Mouse (Mus musculus): Measurements from ENCODE around the gene Vpreb1. TPM values are rescaled to one million over a fixed set of nuclear protein-coding genes. Genes with fewer than 3 reads are reported as not detected.
"Not testable (repeated sequence)": the region's sequence is repeated elsewhere in the genome, so short reads cannot be mapped to it uniquely, and the experiment has no call there.

Gene Vpreb1
- total RNA-seq, 2 experiments from 2014 or later = 0.41 TPM; not detected in 1

DNA sequence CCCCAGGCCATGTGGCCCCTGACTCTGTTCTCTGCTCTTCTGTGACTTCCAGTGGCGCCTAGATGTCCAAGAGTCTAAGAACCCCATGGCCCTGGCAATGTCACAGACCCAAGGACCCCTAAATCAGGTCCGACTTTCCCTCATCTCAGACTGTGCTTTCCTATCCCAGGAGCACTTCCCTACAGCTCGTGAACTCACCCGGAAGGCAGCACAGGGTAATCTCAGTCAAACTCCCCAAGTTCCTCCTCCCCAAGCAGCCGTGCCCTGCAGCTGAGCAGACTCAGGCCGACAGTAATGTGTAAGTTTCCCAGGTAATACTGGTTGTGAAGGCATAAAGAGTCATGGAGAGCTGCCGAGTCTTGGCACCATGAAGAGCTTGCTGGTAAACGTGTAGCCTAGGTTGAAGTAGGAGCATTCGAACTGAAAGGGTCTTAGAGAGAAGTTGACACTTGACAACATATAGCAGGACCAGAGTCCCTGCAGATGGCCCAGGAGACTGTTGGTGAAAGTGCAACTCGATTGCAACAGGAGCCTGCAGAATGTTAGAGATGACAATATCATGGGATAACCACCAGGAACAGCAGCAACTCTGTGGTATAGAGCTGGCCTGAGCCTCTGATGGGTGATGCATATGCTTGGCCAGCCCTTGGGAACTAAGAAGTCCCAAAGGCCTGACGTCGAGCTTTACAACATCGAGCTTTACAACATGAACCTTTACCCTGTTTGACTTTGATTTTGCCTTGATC, 13.7 kb downstream of the Vpreb1 start:
- intact Hi-C loops (cut with DNase I) = no loop called here

DNA sequence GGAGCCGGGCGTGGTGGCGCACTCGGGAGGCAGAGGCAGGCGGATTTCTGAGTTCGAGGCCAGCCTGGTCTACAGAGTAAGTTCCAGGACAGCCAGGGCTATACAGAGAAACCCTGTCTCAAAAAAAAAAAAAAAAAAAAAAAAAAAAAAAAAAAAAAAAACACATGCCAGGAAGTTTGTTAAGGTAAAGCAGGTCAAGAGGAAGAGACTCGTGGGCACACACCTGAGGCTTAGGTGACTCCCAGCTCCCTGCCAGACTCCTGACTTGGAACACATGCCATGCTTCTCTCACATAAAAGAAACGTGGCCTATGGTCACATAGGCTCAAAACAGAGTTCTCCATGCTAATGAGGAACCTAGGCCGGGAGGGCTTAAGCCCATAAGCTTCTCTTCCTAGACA, 14.6 kb downstream of the Vpreb1 start:
- intact Hi-C loops (cut with DNase I) = not testable (repeated sequence)

More for the DNA sequence above, 13.7 kb downstream of the Vpreb1 start:
- no peak for DNase-seq

DNA sequence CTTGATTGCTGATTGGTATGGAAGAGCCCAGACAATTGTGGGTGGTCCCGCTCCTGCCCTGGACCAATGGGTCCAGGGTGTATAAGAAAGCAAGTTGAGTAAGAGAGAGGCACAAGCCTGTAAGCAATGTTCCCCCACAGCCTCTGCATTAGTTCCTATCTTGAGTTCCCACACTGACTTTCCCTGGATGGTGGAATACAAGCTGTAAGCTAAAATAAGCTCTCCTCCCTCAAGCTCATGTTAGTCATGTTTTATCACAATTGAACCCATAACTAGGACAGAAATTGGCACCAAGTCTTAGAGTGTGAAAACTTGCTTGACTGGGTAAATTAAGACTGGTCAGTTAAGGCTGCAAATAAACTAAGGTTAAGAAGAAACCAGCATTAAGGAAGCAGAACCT, 15.1 kb downstream of the Vpreb1 start:
- DNase-seq = no peak
- intact Hi-C loops (cut with DNase I) = loop anchor here (2.0 kb wide), 1 partner anchor 57 kb away; no protein-coding TSS in a partner anchor

More for the DNA sequence above, 14.6 kb downstream of the Vpreb1 start:
- not testable (repeated sequence) for DNase-seq

DNA sequence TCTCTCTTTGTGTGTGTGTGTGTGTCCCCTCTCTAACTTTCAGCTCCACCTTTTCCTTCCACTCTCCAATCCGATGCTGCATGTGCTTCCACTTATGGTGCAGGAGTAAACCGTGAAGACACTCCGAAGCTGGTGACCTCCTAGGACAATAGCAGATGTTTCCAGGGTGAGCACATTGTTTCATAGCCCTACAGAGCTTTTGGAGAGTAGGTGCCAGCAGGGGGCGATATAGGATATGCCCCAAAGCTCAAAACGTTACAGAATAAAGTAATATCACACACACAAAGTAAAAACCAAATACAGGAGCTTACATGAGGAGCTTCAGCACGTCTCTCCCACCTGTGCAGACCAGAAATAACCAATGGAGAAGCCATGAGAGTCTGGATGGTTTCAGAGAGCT, 15.8 kb downstream of the Vpreb1 start:
- DNase-seq = peak; percentile 65 to 69
- intact Hi-C loops (cut with DNase I) = loop anchor here (2.0 kb wide), 1 partner anchor 58 kb away; no protein-coding TSS in a partner anchor

DNA sequence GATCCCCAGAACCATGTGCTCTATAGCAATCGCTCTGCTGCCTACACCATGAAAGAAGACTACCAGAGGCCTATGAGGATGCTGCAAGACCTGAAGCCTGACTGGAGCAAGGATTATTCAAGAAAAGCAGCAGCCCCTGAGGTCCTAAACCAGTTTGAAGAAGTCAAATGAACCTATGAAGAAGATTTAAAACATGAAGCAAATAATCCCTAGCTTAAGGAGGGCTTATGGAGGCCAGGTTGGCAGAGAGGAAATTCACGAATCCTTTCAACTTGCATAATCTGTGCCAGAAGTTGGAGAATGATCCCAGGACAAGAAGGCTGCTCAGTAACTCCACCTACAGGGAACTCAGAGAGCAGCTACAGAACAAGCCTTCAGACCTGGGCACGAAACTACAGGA, 18.2 kb downstream of the Vpreb1 start:
- intact Hi-C loops (cut with DNase I) = no loop called here

DNA sequence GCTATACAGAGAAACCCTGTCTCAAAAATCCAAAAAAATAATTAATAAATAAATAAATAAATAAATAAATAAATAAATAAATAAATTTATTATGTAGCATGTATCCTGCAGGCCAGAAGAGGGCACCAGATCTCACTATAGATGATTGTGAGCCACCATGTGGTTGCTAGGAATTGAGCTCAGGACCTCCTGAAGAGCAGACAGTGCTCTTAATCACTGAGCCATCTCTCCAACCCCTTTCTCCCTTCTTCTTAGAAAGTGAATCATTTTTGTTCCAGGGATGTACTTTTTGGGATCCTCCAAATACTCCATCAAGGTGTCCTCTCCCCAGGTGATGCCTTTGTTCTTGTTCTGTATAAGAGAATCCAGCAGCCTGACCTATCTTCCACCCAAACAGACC, 21.4 kb downstream of the Vpreb1 start:
- no peak for DNase-seq
- intact Hi-C loops (cut with DNase I) = no loop called here

More for the DNA sequence above, 18.2 kb downstream of the Vpreb1 start:
- DNase-seq = no peak

DNA sequence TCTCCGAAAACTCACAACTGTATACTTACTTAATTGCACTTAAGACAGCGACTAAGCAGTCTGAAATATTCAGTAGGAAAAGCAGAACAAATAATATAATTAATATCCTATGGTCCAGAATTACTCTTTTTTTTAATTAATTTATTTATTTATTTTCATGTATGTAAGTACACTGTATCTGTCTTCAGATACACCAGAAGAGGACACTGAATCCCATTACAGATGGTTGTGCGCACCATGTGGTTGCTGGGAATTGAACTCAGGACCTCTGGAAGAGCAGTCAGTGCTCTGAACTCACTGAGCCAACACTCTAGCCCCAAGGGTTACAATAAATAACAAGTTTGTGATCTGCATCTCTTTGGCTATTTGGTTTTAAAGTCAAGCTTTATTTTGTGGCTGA, 41.0 kb downstream of the Vpreb1 start:
- no peak for DNase-seq
- intact Hi-C loops (cut with DNase I) = no loop called here

DNA sequence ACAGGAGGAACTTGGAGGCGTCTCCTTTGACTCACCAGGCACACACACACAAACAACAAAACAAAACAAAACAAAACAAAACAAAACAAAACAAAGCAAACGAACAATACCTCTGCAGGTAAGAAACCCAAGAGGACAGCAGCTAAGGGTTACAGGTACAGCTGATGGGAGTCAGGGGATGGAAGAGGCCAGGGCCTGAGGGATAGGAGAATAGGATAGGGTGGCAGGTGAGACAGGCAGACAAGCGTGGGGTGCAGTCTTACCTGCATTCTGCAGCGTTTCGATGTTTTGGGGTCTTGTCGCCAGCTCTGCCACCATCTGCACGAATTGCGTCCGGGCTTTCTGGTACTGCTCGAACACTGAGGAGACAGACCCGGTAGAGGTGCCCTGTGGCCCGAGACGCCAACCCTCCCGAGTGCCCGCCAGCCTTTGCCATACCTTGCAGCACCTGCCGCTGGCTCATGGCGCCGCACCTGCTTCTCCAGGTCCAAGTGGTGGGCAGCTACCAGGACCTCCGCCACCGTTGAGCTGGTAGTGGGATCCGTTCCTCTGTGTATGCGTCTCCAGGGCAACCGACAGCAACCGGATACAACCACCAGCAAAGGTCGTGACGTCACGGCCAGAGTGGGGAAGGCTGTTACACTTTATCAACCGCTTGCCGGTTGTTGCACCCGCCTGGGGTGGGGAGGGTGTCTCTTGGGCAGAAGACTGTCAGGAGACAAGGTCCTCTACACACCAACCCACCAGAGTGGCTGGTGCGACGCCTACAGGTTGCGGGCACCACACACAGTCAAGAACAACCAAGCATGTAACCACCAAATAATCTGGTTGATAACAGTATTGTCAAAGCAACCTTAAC, 41.7 kb downstream of the Vpreb1 start, which contains the start of gene Spag6l:
Spag6l (minus strand) TSS at position 700 of the 859 bp plus-strand sequence.
- intact Hi-C loops (cut with DNase I) = no loop called here
- peak; percentile 11 to 29 for DNase-seq

DNA sequence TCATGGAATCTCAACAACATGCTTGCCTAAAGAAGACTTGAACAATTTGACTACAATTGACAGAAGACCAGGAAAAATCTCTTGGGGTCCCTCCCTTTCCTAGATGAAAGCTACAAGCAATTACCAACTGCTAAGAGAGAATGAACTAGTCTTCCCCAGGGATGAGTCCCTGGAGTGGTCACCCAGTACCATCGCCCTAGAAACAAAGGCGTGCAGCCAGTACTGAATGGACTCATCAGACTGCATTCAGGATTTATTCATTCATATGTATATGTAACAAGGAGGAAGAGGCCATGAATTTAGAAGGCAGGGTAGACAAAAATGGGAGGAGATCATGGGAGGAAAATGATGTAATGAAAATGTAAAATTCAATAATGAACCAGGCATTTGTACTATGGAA, 44.4 kb downstream of the Vpreb1 start:
- no peak for DNase-seq
- intact Hi-C loops (cut with DNase I) = no loop called here

DNA sequence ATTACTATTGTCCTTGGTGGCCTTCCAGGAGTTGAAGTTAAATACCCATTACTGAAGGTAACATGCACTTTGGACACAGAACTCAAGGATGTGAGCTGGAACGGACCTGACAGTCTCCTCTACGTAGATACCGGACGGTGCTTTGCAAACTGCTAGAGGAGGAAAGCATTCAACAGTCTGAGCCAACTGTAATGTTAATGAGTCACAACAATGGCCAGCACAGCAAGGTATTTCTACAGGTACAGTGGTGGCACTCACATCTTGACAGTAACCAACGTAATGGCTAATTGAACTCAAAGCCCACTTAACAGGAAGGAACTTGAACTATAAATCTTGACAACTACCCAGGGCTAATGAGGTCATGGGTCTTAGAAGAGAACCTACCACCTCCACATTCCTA, 45.2 kb downstream of the Vpreb1 start:
- intact Hi-C loops (cut with DNase I) = no loop called here
- no peak for DNase-seq

Other genes starting within 250 kb of the Vpreb1 start
- gene Olfr19, start 194.4 kb downstream of the Vpreb1 start, total RNA-seq (2021) = not detected
- under 1 TPM in 1 of 2 experiments, not detected in 1; 0.45 TPM for gene Spag6l, start 41.4 kb downstream of the Vpreb1 start, total RNA-seq (2021)
- gene Igll1, start 6.9 kb downstream of the Vpreb1 start, total RNA-seq (2021) = not detected
- gene Top3b, start 107 bp downstream of the Vpreb1 start, total RNA-seq (2021) = 10 to 100 TPM; 36.8 TPM
- 10 to 100 TPM; 33.4 to 35.7 TPM for gene Ppm1f, start 25.6 kb upstream of the Vpreb1 start, total RNA-seq (2021)
- gene Mapk1, start 112.5 kb upstream of the Vpreb1 start, total RNA-seq (2021) = 100 to 1,000 TPM; 109 to 114 TPM
- 1 to 10 TPM; 2.9 to 3.3 TPM for gene Ypel1, start 198.9 kb upstream of the Vpreb1 start, total RNA-seq (2021)
- 10 to 100 TPM; 42.4 to 43.1 TPM for gene Ppil2, start 240.4 kb upstream of the Vpreb1 start, total RNA-seq (2021)

All from heart, postnatal 14 days (tissue).